Comparison of ENCODE assay signal across 16 mouse cellular contexts in the genomic region with DNA sequence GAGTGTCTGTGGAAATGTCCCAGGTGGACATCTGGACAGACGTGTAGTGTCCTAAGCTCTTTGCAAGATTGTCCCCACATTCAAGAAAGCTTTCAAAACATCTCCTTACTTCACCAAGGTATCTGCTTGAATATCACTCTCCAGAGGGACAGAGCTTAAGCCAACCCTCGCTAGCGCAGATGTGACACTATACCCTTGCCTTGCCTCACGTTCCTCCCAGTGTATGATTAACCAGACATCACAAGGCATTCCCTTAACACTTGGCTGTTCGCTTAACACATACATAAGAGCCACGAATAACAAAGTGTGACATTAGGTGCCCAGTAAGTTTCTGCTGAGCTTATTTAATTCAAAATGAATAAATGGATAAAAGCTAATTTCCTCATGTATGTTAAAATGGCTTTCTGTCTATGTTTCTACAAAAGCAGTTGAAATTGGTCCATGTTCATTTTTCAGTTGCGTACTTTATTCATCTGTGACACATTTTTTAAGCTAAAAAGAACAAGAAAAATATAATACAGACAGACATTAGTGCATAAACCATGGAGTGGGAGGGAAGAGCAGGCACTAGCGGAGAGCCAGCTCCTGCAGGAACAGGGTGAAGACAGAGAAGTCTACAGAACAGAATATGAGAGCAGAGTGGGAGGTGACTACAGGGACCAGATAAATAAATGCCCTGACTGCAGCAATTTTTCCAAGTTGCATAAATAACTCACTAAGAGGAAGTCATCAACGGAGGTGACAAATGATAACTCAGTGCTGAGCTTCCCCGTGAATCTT.
"Had no signal": no experiment of that assay in that cellular context is flagged by ENCODE, and none has a peak within 500 bp of the region (broad histone marks: within the 10 kb centered on the region; RNA-seq: fewer than 3 reads in every experiment).

No protein-coding gene starts in this region.

- H3K9ac ChIP-seq: liver, embryonic 15.5 days; midbrain, embryonic 15.5 days; neural tube, embryonic 13.5 days had no signal

- H3K4me2 ChIP-seq: liver, embryonic 11.5 days; liver, embryonic 15.5 days; midbrain, embryonic 11.5 days; midbrain, embryonic 15.5 days; neural tube, embryonic 13.5 days had no signal

- H3K9me3 ChIP-seq: limb, embryonic 10.5 days; liver, embryonic 15.5 days; megakaryocyte, embryonic 14.5 days; midbrain, embryonic 15.5 days; neural tube, embryonic 13.5 days had no signal

- H3K27me3 ChIP-seq: liver, embryonic 15.5 days; midbrain, embryonic 15.5 days; neural tube, embryonic 13.5 days had no signal

- DNase-seq: lung, adult 2 months; lung, postnatal 14 days; retina, postnatal 1 day; right cerebral cortex, postnatal 4 days; spleen, adult 18-20 months; thymus, adult 18-20 months; thymus, postnatal 14 days had no signal

- H3K4me1 ChIP-seq: liver, embryonic 15.5 days had no signal

- H3K4me3 ChIP-seq: left cerebral cortex, adult 2 months; limb, embryonic 10.5 days; liver, embryonic 15.5 days; megakaryocyte, embryonic 14.5 days; midbrain, embryonic 15.5 days; neural tube, embryonic 13.5 days had no signal

- ATAC-seq: midbrain, embryonic 15.5 days had no signal

- H3K36me3 ChIP-seq: limb, embryonic 10.5 days; liver, embryonic 15.5 days; midbrain, embryonic 15.5 days; neural tube, embryonic 13.5 days had no signal

- H3K27ac ChIP-seq: limb, embryonic 10.5 days; liver, embryonic 15.5 days; macrophage; midbrain, embryonic 15.5 days; neural tube, embryonic 13.5 days had no signal
